Mouse (Mus musculus) ES-E14 (cell line): ENCODE results near the gene Gm13278. TPM values are rescaled to one million over a fixed set of nuclear protein-coding genes. Genes with fewer than 3 reads are reported as not detected.
"Not testable (repeated sequence)": the region's sequence is repeated elsewhere in the genome, so short reads cannot be mapped to it uniquely, and the experiment has no call there.

Source experiments
- DNase-seq: peaks from one replicate; pipeline ENCODE4 v3.0.0-alpha.2; 2013; ENCODE audit warnings: low read depth, low spot score
- H3K27ac ChIP-seq: 2 replicates; pipeline ENCODE4 v1.5.1; 2012; ENCODE audit warnings: low read depth, mild to moderate bottlenecking, low read length, moderate library complexity, mixed read lengths; ENCODE audit not compliant: poor library complexity, insufficient read depth, severe bottlenecking
- H3K36me3 ChIP-seq: 2 replicates; pipeline ENCODE4 v1.6.1; 2012; ENCODE audit warnings: mild to moderate bottlenecking, low read length, moderate library complexity, mixed read lengths; ENCODE audit not compliant: control insufficient read depth, poor library complexity, insufficient read depth, severe bottlenecking
- H3K4me1 ChIP-seq, 2 experiments: fragments of 150-350 bp in 1 of 2; sonication (generic) in 1 of 2; 2 replicates each; pipeline ENCODE4 v1.6.1; 2012; ENCODE audit warnings: low read length in 2 of 2, mild to moderate bottlenecking in 1 of 2, mixed read lengths in 1 of 2; ENCODE audit not compliant: control insufficient read depth in 2 of 2, insufficient read depth in 2 of 2, poor library complexity in 1 of 2
- H3K4me3 ChIP-seq, 2 experiments: fragments of 150-350 bp in 1 of 2; sonication (generic) in 1 of 2; 2 replicates each; pipeline ENCODE4 v1.5.1; 2012; ENCODE audit warnings: low read length in 2 of 2, low read depth in 1 of 2, mild to moderate bottlenecking in 1 of 2, mixed read lengths in 1 of 2; ENCODE audit not compliant: insufficient read depth in 1 of 2, poor library complexity in 1 of 2, severe bottlenecking in 1 of 2
- H3K9ac ChIP-seq: 2 replicates; pipeline ENCODE4 v1.6.1; 2012; ENCODE audit warnings: low read depth, mild to moderate bottlenecking, low read length, mixed read lengths; ENCODE audit not compliant: poor library complexity, insufficient read depth, severe bottlenecking
- H3K9me3 ChIP-seq: fragments of 150-350 bp; sonication (generic); 2 replicates; pipeline ENCODE4 v1.6.1; 2012; ENCODE audit warnings: low read depth, mild to moderate bottlenecking, low read length; ENCODE audit not compliant: control insufficient read depth, insufficient read depth
- in situ Hi-C, 2 experiments: fragments of 600-800 bp; cut with MboI; formaldehyde crosslinking; loops; one replicate each; pipeline ENCODE4 v1.15.1; 2025; ENCODE audit warnings: low sequenced_read_pairs in 2 of 2, inconsistent platforms in 1 of 2; ENCODE audit not compliant: unreplicated experiment in 2 of 2
- total RNA-seq: library from RNA; depleted of rRNA; stranded (reverse); fragments of 300-350 nt; gene quantifications from 2 replicates; pipeline ENCODE4 v1.2.3, GENCODE M21; 2012

Gm13278 gene
- total RNA-seq, 1 experiment: not detected

DNA sequence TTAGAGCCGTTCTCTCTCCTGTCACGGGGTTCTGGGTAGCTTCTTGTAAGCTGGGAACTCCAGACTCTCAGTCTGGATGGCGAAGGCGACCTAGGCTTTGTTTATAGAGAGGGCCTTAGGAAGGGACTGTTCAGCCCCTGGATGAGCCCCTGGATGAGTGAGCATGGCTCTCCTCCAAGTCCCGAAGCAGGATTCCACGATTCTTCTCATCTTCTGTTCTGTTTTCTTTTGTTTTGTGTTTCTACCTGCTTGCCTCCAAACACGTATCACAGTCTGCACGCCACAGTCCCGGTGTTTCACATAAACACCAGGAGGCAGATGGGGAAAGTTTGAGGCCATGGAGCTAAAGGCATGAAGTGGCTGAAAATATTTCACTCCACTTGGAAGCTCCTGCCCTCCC is 32.6 kb upstream of the Gm13278 start:
- H3K4me1 ChIP-seq, H3K36me3 ChIP-seq, H3K4me3 ChIP-seq, H3K9me3 ChIP-seq, H3K9ac ChIP-seq, H3K27ac ChIP-seq, DNase-seq, in situ Hi-C loops: not testable (repeated sequence)

DNA sequence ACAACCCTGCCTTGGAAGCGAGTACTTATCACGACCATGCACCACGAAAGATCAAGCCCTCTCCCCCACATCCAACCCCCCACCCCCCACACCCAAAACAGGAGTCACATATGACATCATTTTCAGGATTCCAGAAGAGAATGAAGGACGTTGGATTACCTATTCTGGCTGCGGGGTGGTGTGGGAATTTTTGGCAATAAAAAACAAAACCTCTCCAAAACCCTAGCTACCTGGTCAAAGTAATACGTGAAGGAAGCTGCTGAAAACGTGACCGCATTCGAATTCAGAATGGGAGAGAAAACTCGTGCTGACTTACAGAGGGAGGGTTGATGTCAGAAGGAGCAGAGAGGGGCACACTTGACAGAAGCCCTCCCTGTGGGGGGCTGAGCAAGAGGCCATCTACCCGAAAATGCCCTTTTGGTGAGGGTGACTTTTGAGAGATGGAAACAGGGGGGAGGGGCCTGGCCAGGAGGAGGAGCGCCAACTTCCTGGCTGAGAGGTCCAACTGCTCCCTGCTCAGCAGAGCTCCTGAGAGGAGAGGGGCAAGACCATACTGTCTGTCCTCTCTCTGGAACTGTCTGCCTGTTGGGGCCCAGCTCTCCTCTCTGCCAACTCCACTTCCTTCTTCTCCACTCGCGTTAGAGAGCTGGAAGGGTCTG is 31.6 kb upstream of the Gm13278 start, which contains the start of gene Gm13283:
Gm13283 (plus strand) TSS at position 510 of the 659 bp plus-strand sequence.
- in situ Hi-C loops, H3K4me1 ChIP-seq, H3K27ac ChIP-seq, H3K4me3 ChIP-seq, H3K9me3 ChIP-seq, H3K9ac ChIP-seq, H3K36me3 ChIP-seq, DNase-seq: not testable (repeated sequence)

DNA sequence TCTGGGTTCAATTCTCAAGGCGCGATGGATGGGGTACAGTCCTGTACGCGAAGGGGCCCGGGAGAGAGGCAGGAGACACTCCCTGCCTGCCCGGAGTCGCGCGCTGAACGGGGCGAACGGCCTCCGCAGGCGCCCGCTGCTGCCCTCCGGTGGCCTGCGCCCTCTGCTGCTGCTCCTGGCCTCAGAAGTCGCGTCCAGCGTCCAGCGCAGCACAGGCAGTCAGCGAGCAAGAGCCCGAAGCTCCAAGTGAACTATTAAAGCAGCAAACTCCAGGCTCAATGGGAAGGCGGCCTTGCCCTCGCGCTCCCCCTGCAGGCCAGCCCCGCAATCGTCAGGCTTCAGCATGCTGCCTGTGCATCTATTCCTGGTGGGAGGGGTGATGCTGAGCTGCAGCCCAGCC is 30.9 kb upstream of the Gm13278 start:
- H3K36me3 ChIP-seq, H3K4me3 ChIP-seq, H3K27ac ChIP-seq, H3K4me1 ChIP-seq, H3K9me3 ChIP-seq, DNase-seq, in situ Hi-C loops, H3K9ac ChIP-seq: not testable (repeated sequence)

DNA sequence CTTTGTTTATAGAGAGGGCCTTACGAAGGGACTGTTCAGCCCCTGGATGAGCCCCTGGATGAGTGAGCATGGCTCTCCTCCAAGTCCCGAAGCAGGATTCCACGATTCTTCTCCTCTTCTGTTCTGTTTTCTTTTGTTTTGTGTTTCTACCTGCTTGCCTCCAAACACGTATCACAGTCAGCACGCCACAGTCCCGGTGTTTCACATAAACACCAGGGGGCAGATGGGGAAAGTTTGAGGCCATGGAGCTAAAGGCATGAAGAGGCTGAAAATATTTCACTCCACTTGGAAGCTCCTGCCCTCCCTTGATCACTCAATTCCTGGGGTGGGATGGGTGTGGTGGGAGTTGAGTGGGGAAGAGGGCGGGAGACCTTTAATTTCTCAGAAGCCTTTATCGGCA is 29.6 kb upstream of the Gm13278 start:
- in situ Hi-C loops, H3K9ac ChIP-seq, H3K4me3 ChIP-seq, DNase-seq, H3K27ac ChIP-seq, H3K36me3 ChIP-seq, H3K4me1 ChIP-seq, H3K9me3 ChIP-seq: not testable (repeated sequence)

DNA sequence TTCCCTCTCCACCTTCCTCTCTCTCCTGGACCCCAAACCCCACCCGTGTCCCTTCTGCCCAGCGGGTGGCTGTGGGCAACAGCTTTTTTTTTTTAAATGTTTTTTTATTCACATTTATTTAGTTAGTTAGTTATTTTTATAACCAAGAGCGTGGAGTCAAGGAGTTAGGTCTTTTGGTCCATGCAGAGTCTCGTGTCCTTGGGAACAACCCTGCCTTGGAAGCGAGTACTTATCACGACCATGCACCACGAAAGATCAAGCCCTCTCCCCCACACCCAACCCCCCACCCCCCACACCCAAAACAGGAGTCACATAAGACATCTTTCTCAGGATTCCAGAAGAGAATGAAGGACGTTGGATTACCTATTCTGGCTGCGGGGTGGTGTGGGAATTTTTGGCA is 29.0 kb upstream of the Gm13278 start:
- H3K4me3 ChIP-seq, H3K9ac ChIP-seq, H3K36me3 ChIP-seq, in situ Hi-C loops, DNase-seq, H3K27ac ChIP-seq, H3K9me3 ChIP-seq, H3K4me1 ChIP-seq: not testable (repeated sequence)

DNA sequence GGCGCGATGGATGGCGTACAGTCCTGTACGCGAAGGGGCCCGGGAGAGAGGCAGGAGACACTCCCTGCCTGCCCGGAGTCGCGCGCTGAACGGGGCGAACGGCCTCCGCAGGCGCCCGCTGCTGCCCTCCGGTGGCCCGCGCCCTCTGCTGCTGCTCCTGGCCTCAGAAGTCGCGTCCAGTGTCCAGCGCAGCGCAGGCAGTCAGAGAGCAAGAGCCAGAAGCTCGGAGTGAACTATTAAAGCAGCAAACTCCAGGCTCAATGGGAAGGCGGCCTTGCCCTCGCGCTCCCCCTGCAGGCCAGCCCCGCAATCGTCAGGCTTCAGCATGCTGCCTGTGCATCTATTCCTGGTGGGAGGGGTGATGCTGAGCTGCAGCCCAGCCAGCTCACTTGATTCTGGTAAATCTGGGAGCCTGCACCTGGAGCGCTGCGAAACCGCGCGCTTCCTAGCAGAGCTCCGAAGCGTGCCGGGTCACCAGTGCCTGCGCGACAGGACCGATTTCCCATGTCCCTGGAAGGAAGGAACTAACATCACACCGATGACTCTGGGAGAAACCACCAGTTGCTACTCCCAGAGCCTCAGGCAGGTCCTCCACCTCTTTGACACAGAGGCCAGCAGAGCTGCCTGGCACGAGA is 27.8 kb upstream of the Gm13278 start:
- in situ Hi-C loops, H3K36me3 ChIP-seq, DNase-seq, H3K9me3 ChIP-seq, H3K4me1 ChIP-seq, H3K9ac ChIP-seq, H3K27ac ChIP-seq: not testable (repeated sequence)
- H3K4me3 ChIP-seq: peak overlapping the region in 1 of 2 experiments; percentile 34; a peak in 1 of 4 replicates

DNA sequence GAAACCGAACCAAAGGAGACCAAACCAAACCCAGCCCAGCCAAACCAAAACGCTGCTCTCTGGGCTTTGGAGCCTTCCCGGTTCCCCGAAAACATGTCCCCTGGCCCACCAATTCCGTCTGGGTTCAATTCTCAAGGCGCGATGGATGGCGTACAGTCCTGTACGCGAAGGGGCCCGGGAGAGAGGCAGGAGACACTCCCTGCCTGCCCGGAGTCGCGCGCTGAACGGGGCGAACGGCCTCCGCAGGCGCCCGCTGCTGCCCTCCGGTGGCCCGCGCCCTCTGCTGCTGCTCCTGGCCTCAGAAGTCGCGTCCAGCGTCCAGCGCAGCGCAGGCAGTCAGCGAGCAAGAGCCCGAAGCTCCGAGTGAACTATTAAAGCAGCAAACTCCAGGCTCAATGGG is 17.8 kb upstream of the Gm13278 start, which contains the start of gene Gm13290:
Gm13290 (plus strand) TSS at position 301 of the 400 bp plus-strand sequence.
- in situ Hi-C loops, H3K9ac ChIP-seq, H3K27ac ChIP-seq, DNase-seq, H3K4me3 ChIP-seq, H3K9me3 ChIP-seq, H3K36me3 ChIP-seq, H3K4me1 ChIP-seq: not testable (repeated sequence)

DNA sequence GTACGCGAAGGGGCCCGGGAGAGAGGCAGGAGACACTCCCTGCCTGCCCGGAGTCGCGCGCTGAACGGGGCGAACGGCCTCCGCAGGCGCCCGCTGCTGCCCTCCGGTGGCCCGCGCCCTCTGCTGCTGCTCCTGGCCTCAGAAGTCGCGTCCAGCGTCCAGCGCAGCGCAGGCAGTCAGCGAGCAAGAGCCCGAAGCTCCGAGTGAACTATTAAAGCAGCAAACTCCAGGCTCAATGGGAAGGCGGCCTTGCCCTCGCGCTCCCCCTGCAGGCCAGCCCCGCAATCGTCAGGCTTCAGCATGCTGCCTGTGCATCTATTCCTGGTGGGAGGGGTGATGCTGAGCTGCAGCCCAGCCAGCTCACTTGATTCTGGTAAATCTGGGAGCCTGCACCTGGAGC is 14.7 kb upstream of the Gm13278 start, which contains the start of gene Gm13289:
Gm13289 (plus strand) TSS at position 301 of the 400 bp plus-strand sequence.
- H3K9me3 ChIP-seq, H3K9ac ChIP-seq, H3K36me3 ChIP-seq, in situ Hi-C loops, H3K27ac ChIP-seq, H3K4me1 ChIP-seq, H3K4me3 ChIP-seq, DNase-seq: not testable (repeated sequence)
